Mouse (Mus musculus) gastrocnemius, adult 2 months (tissue): ENCODE data around the gene C1qtnf3. TPM values are rescaled to one million over a fixed set of nuclear protein-coding genes. Genes with fewer than 3 reads are reported as not detected.

Experiments
- DNase-seq: peaks from one replicate; pipeline ENCODE4 v3.0.0; 2022
- H3K27ac ChIP-seq: fragments of 200-600 bp; 2 replicates; pipeline ENCODE4 v1.8.1; 2022; ENCODE audit warnings: mild to moderate bottlenecking
- H3K4me3 ChIP-seq: fragments of 200-600 bp; 2 replicates; pipeline ENCODE4 v1.8.1; 2022; ENCODE audit warnings: mild to moderate bottlenecking, moderate library complexity
- CTCF ChIP-seq: fragments of 200-600 bp; IDR thresholded peaks from 2 replicates; pipeline ENCODE4 v1.8.1; 2022; ENCODE audit warnings: antibody characterized with exemption, mild to moderate bottlenecking, moderate library complexity
- intact Hi-C: fragments of 180-260 bp; cut with DNase I; formaldehyde crosslinking; loops from one replicate; pipeline ENCODE4 v1.15.1; 2025
- total RNA-seq, 2 experiments: library from RNA; stranded (reverse); gene quantifications; 2 replicates each; pipeline ENCODE4 v1.2.3; 2021

C1qtnf3 gene
- total RNA-seq, 2 experiments from 2014 or later = 0.31 to 1.5 TPM

DNA sequence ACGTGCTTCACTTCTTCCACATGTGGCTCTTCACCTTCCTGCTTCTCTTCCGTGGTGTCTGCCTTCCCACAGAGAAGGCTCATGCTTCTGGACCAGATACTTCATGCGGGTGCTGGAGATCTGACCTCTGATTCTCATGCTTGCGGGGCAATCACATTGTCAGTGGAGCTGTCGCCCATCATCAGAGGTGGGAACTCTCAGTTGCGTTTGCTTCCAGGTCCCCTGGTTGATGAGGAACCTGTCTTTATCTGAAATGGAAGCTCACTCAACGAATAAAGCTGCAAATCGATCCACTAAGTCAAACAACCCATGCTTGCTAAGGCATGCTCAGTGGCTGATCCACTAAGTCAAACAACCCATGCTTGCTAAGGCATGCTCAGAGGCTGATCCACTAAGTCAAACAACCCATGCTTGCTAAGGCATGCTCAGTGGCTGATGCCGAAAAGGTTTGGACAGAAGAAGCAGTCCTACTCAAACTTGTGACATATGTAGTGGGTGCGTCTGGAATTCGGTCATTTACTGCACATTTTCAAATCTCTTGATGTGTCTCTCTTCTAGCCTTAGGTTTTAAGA is 58.9 kb downstream of the C1qtnf3 start:
- Histone ChIP-seq H3K27ac (no peak overlapping the region), H3K4me3 (no peak overlapping the region)
- TF ChIP-seq CTCF = no peak
- DNase-seq = no peak
- intact Hi-C loops = no loop called here

- intact Hi-C loops = no loop called here
- DNase-seq = no peak
- TF ChIP-seq CTCF = no peak
- Histone ChIP-seq H3K4me3 (no peak overlapping the region), H3K27ac (no peak overlapping the region)
These were observed 62.8 kb downstream of the C1qtnf3 start for GRCm38 (mm10) chr15:11014931-11015330.

GRCm38 (mm10) chr15:11026801-11027561 is 74.8 kb downstream of the C1qtnf3 start:
- no peak overlapping the region for H3K4me3 ChIP-seq
- TF ChIP-seq CTCF = no peak
- no peak overlapping the region for H3K27ac ChIP-seq
- intact Hi-C loops = no loop called here
- no peak for DNase-seq

Other genes with a start within 250 kb of the C1qtnf3 start
- gene Rai14, start 237.7 kb upstream of the C1qtnf3 start, total RNA-seq = 1 to 10 TPM; 3.6 to 4.0 TPM
- gene Amacr, start 29.4 kb downstream of the C1qtnf3 start, total RNA-seq = 10 to 100 TPM; 15.5 to 23.3 TPM
- not detected for gene Slc45a2, start 48.4 kb downstream of the C1qtnf3 start, total RNA-seq
- gene Rxfp3, start 85.7 kb downstream of the C1qtnf3 start, total RNA-seq = not detected
- 1 to 10 TPM; 2.7 to 2.8 TPM for gene Adamts12, start 112.5 kb downstream of the C1qtnf3 start, total RNA-seq